Mouse (Mus musculus): ENCODE measurements around the gene Psg16. TPM values are rescaled to one million over a fixed set of nuclear protein-coding genes. Genes with fewer than 3 reads are reported as not detected.
"Not testable (repeated sequence)": the region's sequence is repeated elsewhere in the genome, so short reads cannot be mapped to it uniquely, and the experiment has no call there.

Gene Psg16
- polyA plus RNA-seq, 1 experiment from 2014 or later: 0.23 TPM

- Histone ChIP-seq H3K9me3 (no peaks in the 10 kb centered on the region), H3K9ac (replicated peaks) (no peak overlapping the region), H3K36me3 (no peaks in the 10 kb centered on the region), H3K27ac (replicated peaks) (no peak overlapping the region), H3K4me3 (no peak overlapping the region), H3K27me3 (no peaks in the 10 kb centered on the region), H3K4me1 (no peaks in the 10 kb centered on the region), H3K4me2 (replicated peaks) (no peak overlapping the region)
- ATAC-seq (ENCODE audit: low FRiP score, low read depth): 0 out of 2 replicates have a peak, but pooled peaks have one; percentile 9
- 60% methylated on average over 5 of the region's 5 CpGs for WGBS
Measured at GRCm38 (mm10) chr7:17073513-17073903, 332 bp upstream of the Psg16 start.

- no peaks in the 10 kb centered on the region for H3K27me3 ChIP-seq
- H3K36me3 ChIP-seq: no peaks in the 10 kb centered on the region
- no peak overlapping the region for H3K9ac ChIP-seq (replicated peaks)
- no peak overlapping the region for H3K27ac ChIP-seq (replicated peaks)
- H3K4me2 ChIP-seq (replicated peaks): no peak overlapping the region
- 94% methylated on average over 1 of the region's 1 CpGs for WGBS
- H3K4me1 ChIP-seq: no peaks in the 10 kb centered on the region
- no peak for ATAC-seq (ENCODE audit: low FRiP score, low read depth)
- no peak overlapping the region for H3K4me3 ChIP-seq
- H3K9me3 ChIP-seq: no peaks in the 10 kb centered on the region
Measured at GRCm38 (mm10) chr7:17076542-17076941, 2.7 kb downstream of the Psg16 start.

- Histone ChIP-seq H3K9ac (replicated peaks) (no peak overlapping the region), H3K9me3 (no peaks in the 10 kb centered on the region), H3K27ac (replicated peaks) (no peak overlapping the region), H3K4me3 (no peak overlapping the region), H3K27me3 (no peaks in the 10 kb centered on the region), H3K4me1 (no peaks in the 10 kb centered on the region), H3K36me3 (no peaks in the 10 kb centered on the region), H3K4me2 (replicated peaks) (no peak overlapping the region)
- ATAC-seq (ENCODE audit: low FRiP score, low read depth): no peak
- 79% methylated on average over 7 of the region's 7 CpGs for WGBS
Measured at GRCm38 (mm10) chr7:17078076-17078654, 4.3 kb downstream of the Psg16 start.

GRCm38 (mm10) chr7:17082766-17083165 is 8.9 kb downstream of the Psg16 start:
- Histone ChIP-seq H3K36me3 (no peaks in the 10 kb centered on the region), H3K4me3 (no peak overlapping the region), H3K9me3 (no peaks in the 10 kb centered on the region), H3K9ac (replicated peaks) (no peak overlapping the region), H3K27ac (replicated peaks) (no peak overlapping the region), H3K4me1 (no peaks in the 10 kb centered on the region), H3K27me3 (no peaks in the 10 kb centered on the region), H3K4me2 (replicated peaks) (no peak overlapping the region)
- no peak for ATAC-seq (ENCODE audit: low FRiP score, low read depth)
- 87% methylated on average over 4 of the region's 4 CpGs for WGBS

- ATAC-seq (ENCODE audit: low FRiP score, low read depth): no peak
- Histone ChIP-seq H3K4me2 (replicated peaks) (no peak overlapping the region), H3K36me3 (no peaks in the 10 kb centered on the region), H3K4me1 (no peaks in the 10 kb centered on the region), H3K9ac (replicated peaks) (no peak overlapping the region), H3K27me3 (no peaks in the 10 kb centered on the region), H3K27ac (replicated peaks) (no peak overlapping the region), H3K9me3 (no peaks in the 10 kb centered on the region), H3K4me3 (no peak overlapping the region)
- WGBS: 83% methylated on average over 3 of the region's 3 CpGs
Measured at GRCm38 (mm10) chr7:17087731-17088130, 13.9 kb downstream of the Psg16 start.

- H3K4me3 ChIP-seq: no peak overlapping the region
- H3K27me3 ChIP-seq: no peaks in the 10 kb centered on the region
- H3K9me3 ChIP-seq: no peaks in the 10 kb centered on the region
- no peaks in the 10 kb centered on the region for H3K36me3 ChIP-seq
- 53% methylated on average over 3 of the region's 3 CpGs for WGBS
- H3K4me1 ChIP-seq: no peaks in the 10 kb centered on the region
- H3K9ac ChIP-seq (replicated peaks): no peak overlapping the region
- no peak overlapping the region for H3K4me2 ChIP-seq (replicated peaks)
- no peak overlapping the region for H3K27ac ChIP-seq (replicated peaks)
- ATAC-seq (ENCODE audit: low FRiP score, low read depth): no peak
Measured at GRCm38 (mm10) chr7:17090058-17090585, 16.3 kb downstream of the Psg16 start.

GRCm38 (mm10) chr7:17091280-17091679 is 17.4 kb downstream of the Psg16 start:
- Histone ChIP-seq H3K4me2 (replicated peaks) (no peak overlapping the region), H3K27me3 (no peaks in the 10 kb centered on the region), H3K4me3 (no peak overlapping the region), H3K4me1 (no peaks in the 10 kb centered on the region), H3K9me3 (no peaks in the 10 kb centered on the region), H3K36me3 (no peaks in the 10 kb centered on the region), H3K9ac (replicated peaks) (no peak overlapping the region), H3K27ac (replicated peaks) (no peak overlapping the region)
- WGBS: 18% methylated on average over 1 of the region's 1 CpGs
- ATAC-seq (ENCODE audit: low FRiP score, low read depth): no peak

- not testable (repeated sequence) for H3K9me3 ChIP-seq; H3K4me2 ChIP-seq (replicated peaks); H3K9ac ChIP-seq (replicated peaks); H3K27me3 ChIP-seq; H3K4me3 ChIP-seq; H3K4me1 ChIP-seq; ATAC-seq (ENCODE audit: low FRiP score, low read depth); H3K36me3 ChIP-seq; H3K27ac ChIP-seq (replicated peaks)
- 90% methylated on average over 13 of the region's 13 CpGs for WGBS
Measured at GRCm38 (mm10) chr7:17101631-17102030, 27.8 kb downstream of the Psg16 start.

- Histone ChIP-seq H3K4me3 (no peak overlapping the region), H3K9me3 (0 out of 2 replicates have a peak, but pooled peaks cover 5% of the 10 kb centered on the region), H3K36me3 (no peaks in the 10 kb centered on the region), H3K9ac (replicated peaks) (no peak overlapping the region), H3K27ac (replicated peaks) (no peak overlapping the region), H3K4me2 (replicated peaks) (no peak overlapping the region), H3K4me1 (no peaks in the 10 kb centered on the region), H3K27me3 (no peaks in the 10 kb centered on the region)
- no peak for ATAC-seq (ENCODE audit: low FRiP score, low read depth)
- WGBS: 67% methylated on average over 1 of the region's 1 CpGs
Measured at GRCm38 (mm10) chr7:17135307-17135706, 61.5 kb downstream of the Psg16 start.

GRCm38 (mm10) chr7:17149931-17150330 is 76.1 kb downstream of the Psg16 start, which contains the start of gene Ceacam3:
TSS of gene Ceacam3 (plus strand) at chr7:17150282.
- WGBS: 88% methylated on average over 2 of the region's 2 CpGs
- H3K9me3 ChIP-seq: peaks cover 43% of the 10 kb centered on the region
- ATAC-seq (ENCODE audit: low FRiP score, low read depth): no peak

GRCm38 (mm10) chr7:17155634-17156033 is 81.8 kb downstream of the Psg16 start:
- Histone ChIP-seq H3K27ac (replicated peaks) (no peak overlapping the region), H3K4me2 (replicated peaks) (no peak overlapping the region), H3K9me3 (peaks cover 44% of the 10 kb centered on the region), H3K4me1 (no peaks in the 10 kb centered on the region), H3K27me3 (no peaks in the 10 kb centered on the region), H3K36me3 (no peaks in the 10 kb centered on the region), H3K4me3 (no peak overlapping the region), H3K9ac (replicated peaks) (no peak overlapping the region)
- no peak for ATAC-seq (ENCODE audit: low FRiP score, low read depth)
- 45% methylated on average over 2 of the region's 2 CpGs for WGBS

More at GRCm38 (mm10) chr7:17149931-17150330, 76.1 kb downstream of the Psg16 start, which contains the start of gene Ceacam3:
- Histone ChIP-seq H3K36me3 (no peaks in the 10 kb centered on the region), H3K27ac (replicated peaks) (no peak within 1 kb of the TSS), H3K9ac (replicated peaks) (no peak within 1 kb of the TSS), H3K4me3 (no peak within 1 kb of the TSS), H3K4me2 (replicated peaks) (no peak within 1 kb of the TSS), H3K4me1 (no peaks in the 10 kb centered on the region), H3K27me3 (no peaks in the 10 kb centered on the region)

- WGBS: 76% methylated on average over 3 of the region's 3 CpGs
- no peak for ATAC-seq (ENCODE audit: low FRiP score, low read depth)
Measured at GRCm38 (mm10) chr7:17156885-17157677, 83.2 kb downstream of the Psg16 start.

More at GRCm38 (mm10) chr7:17156885-17157677, 83.2 kb downstream of the Psg16 start:
- H3K9me3 ChIP-seq: peaks cover 57% of the 10 kb centered on the region
- no peaks in the 10 kb centered on the region for H3K36me3 ChIP-seq
- no peak overlapping the region for H3K4me3 ChIP-seq
- H3K27ac ChIP-seq (replicated peaks): no peak overlapping the region
- no peak overlapping the region for H3K4me2 ChIP-seq (replicated peaks)
- no peak overlapping the region for H3K9ac ChIP-seq (replicated peaks)
- H3K27me3 ChIP-seq: no peaks in the 10 kb centered on the region
- no peaks in the 10 kb centered on the region for H3K4me1 ChIP-seq
